Mouse (Mus musculus): ENCODE data around the gene Bckdk.
"Not testable (repeated sequence)": the region's sequence is repeated elsewhere in the genome, so short reads cannot be mapped to it uniquely, and the experiment has no call there.

The Bckdk gene

GRCm38 (mm10) chr7:127895891-127896290 is 8.0 kb upstream of the Bckdk start:
- in situ Hi-C loops (cut with MseI, MboI): not testable (repeated sequence)

GRCm38 (mm10) chr7:127896384-127896783 is 7.5 kb upstream of the Bckdk start:
- in situ Hi-C loops (cut with MseI, MboI): no loop called here

- in situ Hi-C loops (cut with MseI, MboI): no loop called here
Measured at GRCm38 (mm10) chr7:127897542-127897941, 6.3 kb upstream of the Bckdk start.

- in situ Hi-C loops (cut with MseI, MboI): no loop called here
Measured at GRCm38 (mm10) chr7:127898179-127898956, 5.5 kb upstream of the Bckdk start.

- in situ Hi-C loops (cut with MseI, MboI): no loop called here
Measured at GRCm38 (mm10) chr7:127899997-127900396, 3.9 kb upstream of the Bckdk start.

- in situ Hi-C loops (cut with MseI, MboI): no loop called here
Measured at GRCm38 (mm10) chr7:127901772-127902171, 2.1 kb upstream of the Bckdk start.

GRCm38 (mm10) chr7:127907939-127908338 is 4.1 kb downstream of the Bckdk start:
- in situ Hi-C loops (cut with MseI, MboI): no loop called here

- in situ Hi-C loops (cut with MseI, MboI): no loop called here
Measured at GRCm38 (mm10) chr7:127908656-127909055, 4.8 kb downstream of the Bckdk start.

- in situ Hi-C loops (cut with MseI, MboI): no loop called here
Measured at GRCm38 (mm10) chr7:127912190-127912871, 8.4 kb downstream of the Bckdk start, which contains the start of gene Kat8. TSS of gene Kat8 (plus strand) at chr7:127912516.

GRCm38 (mm10) chr7:127912938-127913337 is 9.1 kb downstream of the Bckdk start:
- in situ Hi-C loops (cut with MseI, MboI): no loop called here

GRCm38 (mm10) chr7:127915293-127915692 is 11.4 kb downstream of the Bckdk start:
- in situ Hi-C loops (cut with MseI, MboI): no loop called here

- in situ Hi-C loops (cut with MseI, MboI): no loop called here
Measured at GRCm38 (mm10) chr7:127918203-127918602, 14.3 kb downstream of the Bckdk start.

GRCm38 (mm10) chr7:127919290-127919689 is 15.4 kb downstream of the Bckdk start:
- in situ Hi-C loops (cut with MseI, MboI): no loop called here

GRCm38 (mm10) chr7:127921516-127921915 is 17.6 kb downstream of the Bckdk start:
- in situ Hi-C loops (cut with MseI, MboI): no loop called here

GRCm38 (mm10) chr7:127922451-127923275 is 18.8 kb downstream of the Bckdk start:
- in situ Hi-C loops (cut with MseI, MboI): no loop called here

GRCm38 (mm10) chr7:127923714-127924113 is 19.8 kb downstream of the Bckdk start:
- in situ Hi-C loops (cut with MseI, MboI): no loop called here

- in situ Hi-C loops (cut with MseI, MboI): no loop called here
Measured at GRCm38 (mm10) chr7:127925252-127925651, 21.4 kb downstream of the Bckdk start.

- in situ Hi-C loops (cut with MseI, MboI): no loop called here
Measured at GRCm38 (mm10) chr7:127926066-127926465, 22.2 kb downstream of the Bckdk start.

- in situ Hi-C loops (cut with MseI, MboI): no loop called here
Measured at GRCm38 (mm10) chr7:127926846-127927245, 23.0 kb downstream of the Bckdk start.

- in situ Hi-C loops (cut with MseI, MboI): no loop called here
Measured at GRCm38 (mm10) chr7:127927726-127928125, 23.8 kb downstream of the Bckdk start.

- in situ Hi-C loops (cut with MseI, MboI): no loop called here
Measured at GRCm38 (mm10) chr7:127928596-127928995, 24.7 kb downstream of the Bckdk start.

- in situ Hi-C loops (cut with MseI, MboI): no loop called here
Measured at GRCm38 (mm10) chr7:127929923-127930322, 26.0 kb downstream of the Bckdk start, which contains the start of gene Prss8. TSS of gene Prss8 (minus strand) at chr7:127930104.

Measured in mouse trophoblast stem cell (cell line).